Mouse (Mus musculus) frontal cortex, adult (tissue): ENCODE measurements at regions not wholly inside any gene's neighbourhood (a gene's known extent, or its start where the extent isn't known, plus 50 kb on each side); places are given as distances from the start of the nearest gene placed in this dataset.

ENCODE experiments used
- ATAC-seq: cut with Nextera tagmentation; 2 replicates; pipeline ENCODE4 v1.9.2; 2017; ENCODE audit warnings: mild to moderate bottlenecking, moderate library complexity, mixed read lengths; ENCODE audit not compliant: low TSS enrichment

GRCm38 (mm10) chr15:96944741-96945140, 111.0 kb downstream of the Slc38a4 start:
- no peak for ATAC-seq

DNA sequence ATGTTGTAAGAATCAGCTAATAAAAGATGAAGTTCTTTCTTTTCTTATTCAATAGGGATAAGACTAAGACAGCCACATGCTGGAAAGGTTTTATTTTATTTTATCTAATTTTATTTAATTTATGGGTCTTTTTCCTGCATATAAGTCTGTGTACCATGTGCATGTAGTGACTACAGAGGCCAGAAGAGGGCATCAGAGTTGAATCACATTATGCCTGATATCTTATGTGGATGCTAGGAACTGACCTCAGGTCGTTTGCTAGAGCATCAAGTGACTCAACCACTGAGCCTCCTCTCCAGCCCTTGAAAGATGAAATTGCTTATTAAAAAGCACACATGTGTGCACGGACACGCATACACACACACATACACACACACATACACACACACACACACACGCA, 113.1 kb downstream of the Slc38a4 start:
- no peak for ATAC-seq

- ATAC-seq: no peak
These were observed 117.3 kb downstream of the Slc38a4 start for GRCm38 (mm10) chr15:96938406-96938805.

GRCm38 (mm10) chr15:96937623-96938022, 118.1 kb downstream of the Slc38a4 start:
- ATAC-seq: no peak

GRCm38 (mm10) chr15:96936705-96937346, 118.9 kb downstream of the Slc38a4 start:
- peak; percentile 93 for ATAC-seq

- no peak for ATAC-seq
These were observed 119.5 kb downstream of the Slc38a4 start for GRCm38 (mm10) chr15:96936216-96936615.

DNA sequence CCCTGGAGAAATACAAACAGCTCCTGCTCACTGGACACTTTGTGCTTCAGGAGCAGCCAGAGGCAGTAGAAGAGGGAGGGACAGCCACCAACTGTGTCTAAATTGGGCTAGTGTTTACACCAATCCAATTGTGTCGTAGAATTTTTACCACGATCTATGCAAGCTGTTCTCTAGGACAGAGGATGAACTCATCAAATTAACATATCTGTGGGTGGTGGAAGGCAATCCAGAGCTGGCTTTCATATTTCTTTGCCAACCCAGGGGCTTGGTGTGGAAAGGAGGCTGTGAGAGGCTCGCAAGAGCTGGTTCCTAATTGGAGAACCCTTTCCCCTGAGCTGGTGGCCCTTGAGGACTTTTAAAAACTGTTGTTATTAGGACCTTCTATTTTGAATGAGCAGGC, 122.3 kb downstream of the Slc38a4 start:
- ATAC-seq: peak; percentile 95

GRCm38 (mm10) chr15:96930531-96930930, 125.2 kb downstream of the Slc38a4 start:
- no peak for ATAC-seq

- no peak for ATAC-seq
These were observed 126.0 kb downstream of the Slc38a4 start for GRCm38 (mm10) chr15:96929788-96930187.

DNA sequence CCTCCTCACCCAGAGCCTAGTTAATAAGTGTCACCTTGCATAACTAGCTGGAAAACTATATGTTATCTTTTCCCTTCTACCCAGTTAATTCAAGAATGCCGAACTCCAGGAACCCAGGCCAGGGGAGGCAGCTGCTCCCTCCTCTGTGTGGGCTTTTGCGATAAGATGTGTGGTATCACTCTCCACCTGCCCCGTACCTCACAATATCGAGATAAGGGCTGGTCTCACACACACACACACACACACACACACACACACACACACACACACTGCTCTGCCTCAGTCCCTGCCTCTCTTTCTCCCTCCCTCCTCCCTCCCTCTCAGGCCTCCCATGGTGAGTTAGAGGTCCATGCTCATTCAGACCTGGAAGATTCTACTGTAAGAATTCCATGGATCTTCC, 127.1 kb downstream of the Slc38a4 start:
- no peak for ATAC-seq

- no peak for ATAC-seq
These were observed 128.1 kb downstream of the Slc38a4 start for GRCm38 (mm10) chr15:96927674-96928073.

- ATAC-seq: no peak
These were observed 129.1 kb downstream of the Slc38a4 start for GRCm38 (mm10) chr15:96926660-96927059.

- no peak for ATAC-seq
These were observed 139.2 kb downstream of the Slc38a4 start for GRCm38 (mm10) chr15:96916586-96916985.

DNA sequence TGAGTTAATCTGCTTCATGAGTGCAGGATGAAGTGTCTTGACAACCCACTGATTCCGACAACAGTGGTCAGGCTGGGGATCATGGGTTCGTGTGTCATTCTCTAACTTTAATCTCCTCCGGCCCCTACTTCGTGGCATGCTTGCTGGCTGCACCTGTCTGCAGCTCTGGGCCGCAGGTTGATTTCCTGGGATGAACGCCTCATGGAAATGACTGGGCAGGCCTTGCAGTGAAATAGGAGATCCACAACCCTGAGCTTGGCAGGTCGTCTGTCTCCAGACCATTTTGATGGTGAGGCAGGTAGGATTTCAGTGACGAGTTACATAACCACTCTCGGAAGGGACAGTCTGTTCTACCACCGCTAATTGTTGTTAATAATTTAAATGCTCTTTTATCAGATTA, 140.2 kb downstream of the Slc38a4 start:
- ATAC-seq: no peak

- ATAC-seq: no peak
These were observed 140.8 kb downstream of the Slc38a4 start for GRCm38 (mm10) chr15:96914988-96915387.

- no peak for ATAC-seq
These were observed 150.2 kb downstream of the Slc38a4 start for GRCm38 (mm10) chr15:96905520-96905919.

DNA sequence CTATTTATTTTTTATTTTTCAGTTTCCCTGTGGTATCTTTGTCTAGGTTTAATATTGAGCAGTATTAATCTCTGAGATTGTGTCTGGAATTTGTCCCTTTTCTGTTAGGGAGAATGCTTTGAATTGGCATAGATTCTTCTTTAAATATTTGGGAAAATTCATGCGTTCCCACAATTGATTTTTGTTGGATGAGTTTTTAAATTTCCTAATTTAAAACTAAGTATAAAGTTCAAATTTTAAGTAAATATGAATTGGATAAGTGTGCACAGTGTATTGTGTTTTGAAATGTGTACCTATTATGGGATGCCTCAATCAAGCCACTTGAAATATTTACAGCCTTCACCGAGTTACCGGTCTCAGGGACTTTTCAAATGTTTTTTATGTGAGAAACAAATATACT, 152.3 kb downstream of the Slc38a4 start:
- no peak for ATAC-seq

GRCm38 (mm10) chr15:96902781-96903180, 153.0 kb downstream of the Slc38a4 start:
- no peak for ATAC-seq

- no peak for ATAC-seq
These were observed 154.1 kb downstream of the Slc38a4 start for GRCm38 (mm10) chr15:96901616-96902015.

DNA sequence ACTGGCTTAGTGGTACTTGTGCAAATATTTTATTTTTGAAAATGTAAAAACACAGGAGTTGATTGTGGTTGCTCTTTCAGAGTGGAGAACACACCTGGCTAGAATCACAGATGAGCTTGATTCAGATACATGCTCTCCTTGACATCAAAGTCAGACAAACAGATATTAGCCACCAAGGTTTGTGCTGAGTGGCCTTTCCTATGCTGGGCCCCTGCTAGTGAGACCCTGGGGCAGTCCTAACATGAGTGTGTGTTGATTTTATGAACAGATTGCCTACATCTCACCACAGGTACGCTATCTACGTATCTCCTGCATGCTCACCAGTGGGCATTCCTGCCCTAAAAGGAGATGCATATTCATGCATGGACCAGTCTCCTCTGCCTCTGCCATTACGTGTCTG, 157.5 kb downstream of the Slc38a4 start:
- no peak for ATAC-seq

DNA sequence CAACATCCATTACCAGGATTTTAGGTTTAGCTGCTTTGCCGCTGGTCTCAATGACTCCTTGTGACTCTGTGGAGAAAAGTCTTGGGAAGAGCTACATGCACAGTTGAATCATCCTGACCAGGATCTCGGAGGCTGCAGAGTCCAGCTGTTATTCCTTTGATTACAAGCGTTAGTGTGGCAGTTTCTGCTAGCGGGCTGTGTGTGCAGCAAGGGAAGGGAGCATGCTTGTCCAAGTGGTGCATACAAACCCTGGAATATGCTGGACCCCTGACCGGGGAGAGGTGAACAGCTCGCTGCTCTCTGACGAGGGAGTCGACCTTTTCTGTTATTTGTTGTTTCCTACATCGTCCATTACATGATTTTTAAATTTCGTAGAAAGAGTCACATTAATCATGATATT, 170.9 kb downstream of the Slc38a4 start:
- no peak for ATAC-seq

DNA sequence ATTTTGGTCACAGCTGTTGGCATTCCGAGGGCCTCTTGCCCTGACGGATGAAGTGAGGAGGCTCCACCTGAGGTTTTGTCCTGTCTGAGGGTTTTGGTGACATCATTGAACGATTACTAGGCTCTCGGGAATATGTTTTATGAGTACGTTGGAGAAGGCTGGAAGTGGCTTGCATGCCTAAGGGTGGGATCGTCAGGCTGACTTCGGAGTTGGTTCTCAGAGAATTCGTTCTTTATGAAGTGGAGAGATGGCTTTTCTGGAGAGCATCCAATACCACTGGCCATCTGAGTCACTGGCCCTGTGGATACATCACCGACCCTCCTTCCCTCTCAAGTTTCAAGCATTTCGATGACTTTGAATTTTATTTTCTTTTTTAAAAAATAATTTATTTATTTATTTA, 172.0 kb downstream of the Slc38a4 start:
- ATAC-seq: no peak

DNA sequence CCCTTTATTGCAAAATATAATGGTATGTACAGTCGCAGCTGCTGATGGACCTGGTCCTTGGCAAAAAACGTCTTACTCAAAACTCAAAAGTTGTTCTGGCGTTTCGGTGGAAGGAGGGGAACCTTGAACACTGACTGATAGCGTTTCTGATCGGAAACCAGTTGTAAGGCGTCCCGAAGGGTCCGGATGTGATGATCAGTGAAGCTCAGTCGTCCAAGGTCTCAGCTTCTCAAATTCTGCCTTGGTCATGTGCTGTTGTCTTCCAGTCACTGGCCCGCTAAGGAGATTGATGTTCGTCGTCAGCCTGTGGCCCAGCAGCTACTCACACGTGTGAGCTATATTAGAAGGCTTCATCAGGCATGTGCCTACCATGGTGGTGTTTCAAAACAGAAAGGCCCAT, 173.5 kb downstream of the Slc38a4 start:
- no peak for ATAC-seq

DNA sequence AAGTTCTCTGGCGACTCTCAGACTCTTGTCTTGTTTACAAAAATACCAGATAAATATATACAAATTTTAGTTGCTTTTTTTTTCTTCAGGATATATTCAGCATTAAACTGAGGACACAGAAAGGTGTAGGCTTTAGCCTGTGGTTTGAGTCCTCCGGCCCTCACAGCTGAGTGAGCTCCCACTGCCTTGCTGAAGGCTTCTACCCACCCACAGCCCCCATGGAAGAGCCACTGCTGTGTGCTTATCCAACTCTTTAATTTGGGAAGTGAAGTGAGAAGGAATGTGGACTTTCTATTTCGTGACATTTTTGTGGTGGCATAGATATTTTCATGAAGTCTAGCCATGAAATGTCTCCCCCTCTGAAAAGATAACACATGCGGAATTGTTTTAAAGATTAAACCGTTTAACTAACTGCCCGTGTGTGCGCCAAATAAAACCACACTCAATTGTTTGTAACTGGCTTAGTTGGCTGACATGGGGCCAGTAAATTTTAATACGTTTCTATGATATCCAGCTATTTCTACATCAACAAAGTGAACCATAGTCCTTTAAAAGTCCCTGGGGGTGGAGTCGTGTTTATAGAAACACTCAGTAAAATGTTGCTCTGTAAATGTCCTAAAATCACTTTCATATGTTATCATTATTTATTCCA, 174.1 kb downstream of the Slc38a4 start:
- no peak for ATAC-seq
